In genomic region chr6:126808134-126808533, GRCm38 (mm10) we compare ENCODE assay signal across 12 mouse cellular contexts. TPM values are rescaled to one million over a fixed set of nuclear protein-coding genes. Genes with fewer than 3 reads are reported as not detected.
DNase-seq lines count a peak whose midpoint lies in the region; ATAC-seq lines count a peak whose summit lies in the region.
"Had no signal": no experiment of that assay in that cellular context is flagged by ENCODE, and none has a peak within 500 bp of the region (broad histone marks: within the 10 kb centered on the region; RNA-seq: fewer than 3 reads in every experiment).

No protein-coding gene starts in this region.

- no peak overlapping the region for H3K4me3 ChIP-seq in liver, embryonic 16.5 days (ENCODE audit: low read depth, low read length)
- H3K4me3 ChIP-seq in liver, embryonic 11.5 days (ENCODE audit: low read depth, low read length) = no peak overlapping the region
- H3K4me3 ChIP-seq in hindbrain, embryonic 13.5 days = no peak overlapping the region
- H3K4me3 ChIP-seq: intestine, embryonic 15.5 days; megakaryocyte, embryonic 14.5 days had no signal

- WGBS in liver, embryonic 16.5 days (ENCODE audit: insufficient replicate concordance) = 23% methylated on average over 4 of the region's 4 CpGs
- WGBS in liver, embryonic 11.5 days = 46% methylated on average over 4 of the region's 4 CpGs
- 79% methylated on average over 4 of the region's 4 CpGs for WGBS in hindbrain, embryonic 13.5 days

- DNase-seq in heart, adult 11 months = peak; percentile 89
- DNase-seq in heart, postnatal 36 days = no peak
- no peak for DNase-seq in liver, embryonic 11.5 days (ENCODE audit: low spot score)
- peak; percentile 33 for DNase-seq in lung, postnatal 36 days
- no peak for DNase-seq in cerebellum, adult 11-12 months
- DNase-seq: thymus, adult 18-20 months had no signal

- ATAC-seq in liver, embryonic 16.5 days (ENCODE audit: low read depth) = peak; percentile 39; the same call in 1 of the 2 replicates
- no peak for ATAC-seq in liver, embryonic 11.5 days (replicated peaks; ENCODE audit: low FRiP score)
- 0 out of 2 replicates have a peak, but pooled peaks have one; percentile 25 for ATAC-seq in granulocyte monocyte progenitor cell, adult 5-6 weeks (replicated peaks; ENCODE audit: poor library complexity, severe bottlenecking)
- no peak for ATAC-seq in hindbrain, embryonic 13.5 days (ENCODE audit: low FRiP score)
- ATAC-seq: intestine, embryonic 15.5 days had no signal

- H3K27ac ChIP-seq in liver, embryonic 16.5 days (ENCODE audit: low read length) = no peak overlapping the region
- no peak overlapping the region; the same call in 1 of the 2 replicates for H3K27ac ChIP-seq in liver, embryonic 11.5 days (ENCODE audit: low read depth, low read length)
- H3K27ac ChIP-seq in hindbrain, embryonic 13.5 days = no peak overlapping the region
- H3K27ac ChIP-seq: intestine, embryonic 15.5 days had no signal

- intact Hi-C loops in heart, postnatal 36 days (cut with DNase I) = no loop called here

- H3K4me1 ChIP-seq in liver, embryonic 16.5 days (ENCODE audit: control insufficient read depth, low read depth, low read length) = no peaks in the 10 kb centered on the region
- no peaks in the 10 kb centered on the region for H3K4me1 ChIP-seq in liver, embryonic 11.5 days (replicated peaks; ENCODE audit: control insufficient read depth, insufficient read depth, low read length)
- H3K4me1 ChIP-seq in hindbrain, embryonic 13.5 days (replicated peaks) = no peaks in the 10 kb centered on the region
- H3K4me1 ChIP-seq: intestine, embryonic 15.5 days; megakaryocyte, embryonic 14.5 days had no signal

- no peaks in the 10 kb centered on the region for H3K9me3 ChIP-seq in liver, embryonic 16.5 days (replicated peaks; ENCODE audit: control insufficient read depth, low read length)
- no peaks in the 10 kb centered on the region for H3K9me3 ChIP-seq in liver, embryonic 11.5 days (ENCODE audit: control insufficient read depth, low read length)
- H3K9me3 ChIP-seq in hindbrain, embryonic 13.5 days = no peaks in the 10 kb centered on the region
- H3K9me3 ChIP-seq: intestine, embryonic 15.5 days had no signal

- H3K4me2 ChIP-seq in liver, embryonic 16.5 days (ENCODE audit: low read depth, low read length) = no peak overlapping the region
- no peak overlapping the region for H3K4me2 ChIP-seq in liver, embryonic 11.5 days
- H3K4me2 ChIP-seq in hindbrain, embryonic 13.5 days = no peak overlapping the region
- H3K4me2 ChIP-seq: intestine, embryonic 15.5 days had no signal

- H3K9ac ChIP-seq in liver, embryonic 16.5 days (ENCODE audit: low read depth, low read length) = no peak overlapping the region
- H3K9ac ChIP-seq in liver, embryonic 11.5 days (ENCODE audit: low read depth, low read length) = no peak overlapping the region
- no peak overlapping the region for H3K9ac ChIP-seq in hindbrain, embryonic 13.5 days
- H3K9ac ChIP-seq: intestine, embryonic 15.5 days had no signal

- no peaks in the 10 kb centered on the region for H3K36me3 ChIP-seq in liver, embryonic 16.5 days (ENCODE audit: control insufficient read depth, insufficient read depth)
- no peaks in the 10 kb centered on the region for H3K36me3 ChIP-seq in liver, embryonic 11.5 days (ENCODE audit: control insufficient read depth, insufficient read depth, low read length)
- no peaks in the 10 kb centered on the region for H3K36me3 ChIP-seq in hindbrain, embryonic 13.5 days
- H3K36me3 ChIP-seq: intestine, embryonic 15.5 days had no signal

- no peaks in the 10 kb centered on the region for H3K27me3 ChIP-seq in liver, embryonic 16.5 days (ENCODE audit: control insufficient read depth, insufficient read depth, low read depth, low read length)
- H3K27me3 ChIP-seq in liver, embryonic 11.5 days (replicated peaks; ENCODE audit: control insufficient read depth, insufficient read depth, low read length) = no peaks in the 10 kb centered on the region
- no peaks in the 10 kb centered on the region for H3K27me3 ChIP-seq in hindbrain, embryonic 13.5 days
- H3K27me3 ChIP-seq: intestine, embryonic 15.5 days had no signal

RNA-seq across cellular contexts. Expression of gene Ndufa9, which starts 40.8 kb away (rescaled TPM):
- total RNA-seq in heart, postnatal 36 days (2021) = 100 to 1,000 TPM; 749 to 793 TPM
- 132 and 147 TPM in 2 replicates for polyA plus RNA-seq in liver, embryonic 16.5 days (2015; fragmentation: Nextera tagmentation; extraction: Ambion mirVana)
- polyA plus RNA-seq in liver, embryonic 11.5 days (2014; fragmentation: Nextera tagmentation; extraction: Ambion mirVana) = 228 and 234 TPM in 2 replicates
- total RNA-seq in granulocyte monocyte progenitor cell, adult 5-6 weeks (2014; fragmentation: Nextera tagmentation) = 76.0 and 87.8 TPM in 2 replicates
- 153 and 186 TPM in 2 replicates for total RNA-seq in granulocyte monocyte progenitor cell, adult 5-6 weeks (2017)
- 192 and 198 TPM in 2 replicates for polyA plus RNA-seq in hindbrain, embryonic 13.5 days (2015; fragmentation: Nextera tagmentation; extraction: Ambion mirVana)

RNA-seq across cellular contexts. Expression of gene Akap3, which starts 44.8 kb away (rescaled TPM):
- not detected for total RNA-seq in heart, postnatal 36 days (2021)
- not detected in 2 replicates for polyA plus RNA-seq in liver, embryonic 16.5 days (2015; fragmentation: Nextera tagmentation; extraction: Ambion mirVana)
- not detected in 2 replicates for polyA plus RNA-seq in liver, embryonic 11.5 days (2014; fragmentation: Nextera tagmentation; extraction: Ambion mirVana)
- not detected in 2 replicates for total RNA-seq in granulocyte monocyte progenitor cell, adult 5-6 weeks (2014; fragmentation: Nextera tagmentation)
- not detected in 2 replicates for total RNA-seq in granulocyte monocyte progenitor cell, adult 5-6 weeks (2017)
- polyA plus RNA-seq in hindbrain, embryonic 13.5 days (2015; fragmentation: Nextera tagmentation; extraction: Ambion mirVana) = 0.09 and 0.17 TPM in 2 replicates
- polyA plus RNA-seq: embryonic facial prominence, embryonic 11.5 days; intestine, embryonic 15.5 days had no signal

Comparison
In these comparisons a context has a peak if more than half of its experiments do, and no peak if none do; other contexts are left out.
1. DNase-seq: peak in heart, adult 11 months (single experiment) and lung, postnatal 36 days (single experiment); none in heart, postnatal 36 days (0 of 2), liver, embryonic 11.5 days (single experiment) and cerebellum, adult 11-12 months (single experiment).
2. ATAC-seq: peak in liver, embryonic 16.5 days (single experiment) and granulocyte monocyte progenitor cell, adult 5-6 weeks (single experiment); none in liver, embryonic 11.5 days (single experiment) and hindbrain, embryonic 13.5 days (single experiment).